Mouse (Mus musculus) CH12.LX (cell line): ENCODE measurements around the gene Sh3rf1. TPM values are rescaled to one million over a fixed set of nuclear protein-coding genes. Genes with fewer than 3 reads are reported as not detected.

Experiments used
- DNase-seq: peaks from one replicate; pipeline ENCODE4 v3.0.0-alpha.2; 2013; ENCODE audit errors: extremely low read depth
- H3K27ac ChIP-seq: 2 replicates; pipeline ENCODE4 v1.5.1; 2012; ENCODE audit warnings: low read depth, mild to moderate bottlenecking, control low read depth, moderate library complexity; ENCODE audit not compliant: insufficient read depth
- H3K27me3 ChIP-seq: replicated peaks from 2 replicates; pipeline ENCODE3; 2012; ENCODE audit warnings: inconsistent platforms
- H3K36me3 ChIP-seq, 2 experiments: replicated peaks in 1 of 2; 2 replicates each; pipeline versions ENCODE3 to v1.6.1; 2012; ENCODE audit warnings: inconsistent platforms in 1 of 2, low read length in 1 of 2, mild to moderate bottlenecking in 1 of 2, mixed read lengths in 1 of 2, moderate library complexity in 1 of 2; ENCODE audit not compliant: control insufficient read depth in 1 of 2, insufficient read depth in 1 of 2
- H3K4me1 ChIP-seq, 2 experiments: 2 replicates each; pipeline ENCODE4 v1.6.1; 2012; ENCODE audit warnings: inconsistent platforms in 1 of 2, moderate library complexity in 1 of 2; ENCODE audit not compliant: insufficient read depth in 2 of 2, control insufficient read depth in 1 of 2
- H3K4me2 ChIP-seq: 2 replicates; pipeline ENCODE4 v1.6.1; 2012; ENCODE audit warnings: low read depth, mild to moderate bottlenecking, control low read depth; ENCODE audit not compliant: poor library complexity, insufficient read depth, severe bottlenecking
- H3K4me3 ChIP-seq, 3 experiments: fragments of 150-350 bp in 1 of 3; sonication (generic) in 1 of 3; replicated peaks in 1 of 3; 2 replicates each; pipeline versions ENCODE3 to v1.5.1; 2011 to 2012; ENCODE audit warnings: low read depth in 2 of 3, low read length in 2 of 3, mild to moderate bottlenecking in 2 of 3, moderate library complexity in 2 of 3, control low read depth in 1 of 3, improper control_type of control experiment in 1 of 3, inconsistent platforms in 1 of 3, mixed read lengths in 1 of 3; ENCODE audit not compliant: poor library complexity in 1 of 3
- H3K79me2 ChIP-seq: replicated peaks from 2 replicates; pipeline ENCODE4 v1.6.1; 2012; ENCODE audit warnings: mild to moderate bottlenecking, moderate library complexity; ENCODE audit not compliant: control insufficient read depth, poor library complexity, insufficient read depth, severe bottlenecking; ENCODE audit errors: extremely low read depth
- H3K9ac ChIP-seq: 2 replicates; pipeline ENCODE4 v1.6.1; 2012; ENCODE audit warnings: low read depth, mild to moderate bottlenecking, control low read depth, moderate library complexity; ENCODE audit not compliant: insufficient read depth
- H3K9me3 ChIP-seq: replicated peaks from 2 replicates; pipeline ENCODE3; 2012; ENCODE audit warnings: low read length, inconsistent platforms, mixed read lengths
- CHD2 ChIP-seq: IDR thresholded peaks from 2 replicates; pipeline ENCODE4 v1.6.1; 2011; ENCODE audit warnings: low read length, improper control_type of control experiment
- E2F4 ChIP-seq: IDR thresholded peaks from 2 replicates; pipeline ENCODE4 v1.6.1; 2011; ENCODE audit warnings: low read depth, low read length, improper control_type of control experiment; ENCODE audit not compliant: insufficient replicate concordance
- ELF1 ChIP-seq: IDR thresholded peaks from 2 replicates; pipeline ENCODE4 v1.6.1; 2014; ENCODE audit warnings: low read depth, mild to moderate bottlenecking, inconsistent platforms, low read length, improper control_type of control experiment
- MAX ChIP-seq: IDR thresholded peaks from 2 replicates; pipeline ENCODE4 v1.6.1; 2011; ENCODE audit warnings: low read length, improper control_type of control experiment
- MAZ ChIP-seq: IDR thresholded peaks from 2 replicates; pipeline ENCODE4 v1.6.1; 2012; ENCODE audit warnings: low read depth, mild to moderate bottlenecking, inconsistent platforms, low read length, improper control_type of control experiment, moderate library complexity
- RAD21 ChIP-seq: IDR thresholded peaks from 2 replicates; pipeline ENCODE4 v1.6.1; 2011; ENCODE audit warnings: low read depth, mild to moderate bottlenecking, low read length, improper control_type of control experiment, moderate library complexity
- TCF12 ChIP-seq: IDR thresholded peaks from 2 replicates; pipeline ENCODE4 v1.6.1; 2014; ENCODE audit warnings: low read depth, mild to moderate bottlenecking, inconsistent platforms, low read length, improper control_type of control experiment
- USF1 ChIP-seq: IDR thresholded peaks from 2 replicates; pipeline ENCODE4 v1.6.1; 2014; ENCODE audit warnings: low read depth, mild to moderate bottlenecking, inconsistent platforms, low read length, improper control_type of control experiment
- USF2 ChIP-seq: conservative IDR thresholded peaks from 2 replicates; pipeline ENCODE4 v1.6.1; 2011; ENCODE audit warnings: low read depth, low read length, improper control_type of control experiment
- ZNF384 ChIP-seq: IDR thresholded peaks from 2 replicates; pipeline ENCODE4 v1.6.1; 2012; ENCODE audit warnings: low read depth, low read length, improper control_type of control experiment, inconsistent platforms
- dilution Hi-C: fragments of 300-500 bp; cut with MboI; formaldehyde crosslinking; loops from 2 replicates; pipeline ENCODE4 v1.14.3; 2020; ENCODE audit warnings: low sequenced_read_pairs; ENCODE audit not compliant: extremely low pct_unique_long_range_greater_than_20kb, extremely low pct_ligation_motif_present
- in situ Hi-C: fragments of 300-500 bp; cut with MboI; formaldehyde crosslinking; loops from 3 replicates; pipeline ENCODE4 v1.14.3; 2019; ENCODE audit warnings: low sequenced_read_pairs, low pct_ligation_motif_present, low pct_unique_long_range_greater_than_20kb, mixed read lengths
- polyA plus RNA-seq: library from polyadenylated mRNA; unstranded; fragments of >175 nt; gene quantifications from 2 replicates; pipeline ENCODE4 v1.2.1, GENCODE M21; 2012; ENCODE audit warnings: low read depth; ENCODE audit not compliant: insufficient read length
- total RNA-seq, 2 experiments: library from RNA; depleted of rRNA; stranded (reverse); fragments of 300-350 nt in 1 of 2; fragments of >200 nt in 1 of 2; gene quantifications; 2 replicates each; pipeline ENCODE4 v1.2.3; 2012 to 2014

Gene Sh3rf1
- total and polyA plus RNA-seq, 3 experiments, result 6.0 to 16.8 (median 10.6) TPM

DNA sequence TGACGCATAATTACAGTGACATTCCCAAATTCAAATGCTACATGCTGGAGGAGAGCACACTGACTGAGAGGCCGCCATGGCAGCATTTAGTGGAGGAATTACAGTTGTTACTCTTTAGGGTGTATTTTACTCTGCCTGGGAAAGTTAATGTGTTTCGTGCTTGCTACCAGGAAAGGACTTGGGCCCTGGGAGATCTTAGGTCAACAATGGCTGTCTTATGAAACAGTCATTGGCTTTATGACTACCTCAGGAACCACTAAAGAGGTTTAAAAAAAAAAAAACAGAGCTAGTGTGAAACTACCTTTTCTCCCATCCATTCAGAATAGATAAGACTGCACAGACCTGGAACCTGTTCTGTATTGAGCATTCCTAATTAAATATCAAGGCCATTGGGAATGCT is 195.8 kb downstream of the Sh3rf1 start:
- no peaks in the 10 kb centered on the region for H3K27me3 ChIP-seq
- H3K9ac ChIP-seq, result no peak overlapping the region
- H3K4me3 ChIP-seq, result no peak overlapping the region
- H3K9me3 ChIP-seq, result peaks cover 3% of the 10 kb centered on the region
- H3K79me2 ChIP-seq, result no peaks in the 10 kb centered on the region
- no peak for TF ChIP-seq CHD2
- no peak for DNase-seq
- H3K36me3 ChIP-seq, result no peaks in the 10 kb centered on the region
- H3K4me2 ChIP-seq, result no peak overlapping the region
- dilution Hi-C loops, result no loop called here
- in situ Hi-C loops, result no loop called here
- H3K4me1 ChIP-seq, result no peaks in the 10 kb centered on the region
- H3K27ac ChIP-seq, result no peak overlapping the region

DNA sequence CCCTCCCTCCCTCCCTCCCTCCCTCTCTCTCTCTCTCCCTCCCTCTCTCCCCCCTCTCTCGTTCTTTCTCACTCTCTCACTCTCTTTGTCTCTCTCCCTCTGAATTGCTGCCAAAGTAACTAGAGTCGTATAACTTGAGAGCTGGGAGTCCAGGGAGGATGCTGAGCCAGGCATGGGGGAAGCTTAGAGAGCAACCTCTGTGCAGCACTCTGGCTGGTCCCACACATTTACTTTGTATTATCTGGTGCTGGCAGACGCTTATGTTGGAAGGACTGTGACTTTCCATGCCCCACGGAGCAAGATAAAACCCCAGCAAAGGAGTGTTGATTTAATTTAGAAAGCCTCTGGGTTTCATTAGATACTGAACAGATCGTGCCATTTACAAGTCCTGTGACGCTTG is 196.5 kb downstream of the Sh3rf1 start:
- no peaks in the 10 kb centered on the region for H3K79me2 ChIP-seq
- H3K4me3 ChIP-seq, result no peak overlapping the region
- no peak overlapping the region for H3K4me2 ChIP-seq
- H3K4me1 ChIP-seq, result peaks cover 2 to 4% of the 10 kb centered on the region in 2 experiments; a peak in 3 of 4 replicates
- DNase-seq, result no peak
- no peak overlapping the region for H3K27ac ChIP-seq
- H3K27me3 ChIP-seq, result no peaks in the 10 kb centered on the region
- H3K9ac ChIP-seq, result no peak overlapping the region
- dilution Hi-C loops (no loop called here), in situ Hi-C loops (no loop called here)
- H3K36me3 ChIP-seq, result no peaks in the 10 kb centered on the region
- TF ChIP-seq USF2, result no peak
- TF ChIP-seq, all 38 proteins: peak for 0
- H3K9me3 ChIP-seq, result peaks cover 3% of the 10 kb centered on the region

DNA sequence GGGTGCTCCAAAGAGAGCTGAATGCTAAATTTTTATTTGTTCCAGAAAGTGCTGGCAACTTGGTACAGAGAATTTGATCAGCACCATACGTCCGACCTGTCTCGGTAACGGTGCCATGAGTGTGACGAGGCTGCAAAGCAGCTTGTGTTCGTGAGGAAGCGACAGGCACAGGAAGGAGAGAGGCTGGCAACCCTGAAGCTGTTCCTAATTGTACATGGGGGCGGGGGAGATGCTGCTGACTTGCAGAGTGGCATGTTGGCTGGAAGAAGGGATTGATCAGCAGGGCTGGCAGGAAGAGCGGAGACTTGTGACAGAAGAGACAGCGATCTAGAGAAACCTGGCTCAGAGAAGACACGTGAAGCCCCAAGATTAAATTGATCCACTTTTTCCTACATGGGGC is 197.9 kb downstream of the Sh3rf1 start:
- no peaks in the 10 kb centered on the region for H3K79me2 ChIP-seq
- no peak for DNase-seq
- H3K4me3 ChIP-seq, result no peak overlapping the region
- H3K27me3 ChIP-seq, result no peaks in the 10 kb centered on the region
- H3K27ac ChIP-seq, result no peak overlapping the region
- in situ Hi-C loops, result no loop called here
- H3K9ac ChIP-seq, result no peak overlapping the region
- no peaks in the 10 kb centered on the region for H3K36me3 ChIP-seq
- peaks cover 3% of the 10 kb centered on the region for H3K9me3 ChIP-seq
- no peak overlapping the region for H3K4me2 ChIP-seq
- dilution Hi-C loops, result no loop called here
- peaks cover 10 to 19% of the 10 kb centered on the region in 2 experiments for H3K4me1 ChIP-seq
- TF ChIP-seq ELF1 (no peak), USF1 (no peak), MAX (no peak), CHD2 (no peak), RAD21 (no peak), MAZ (no peak), ZNF384 (no peak), TCF12 (no peak), E2F4 (no peak)
